Mouse (Mus musculus) kidney, adult 2 months (tissue): ENCODE data around the gene Tmem240. TPM values are rescaled to one million over a fixed set of nuclear protein-coding genes. Genes with fewer than 3 reads are reported as not detected.

ENCODE experiments used
- DNase-seq: peaks from one replicate; pipeline ENCODE4 v3.0.0; 2021
- H3K27ac ChIP-seq: fragments of 200-500 bp; 2 replicates; pipeline ENCODE4 v1.5.1; 2012; ENCODE audit warnings: low read depth, low read length, control low read depth, inconsistent platforms; ENCODE audit not compliant: insufficient read depth
- H3K27me3 ChIP-seq: fragments of 200-500 bp; replicated peaks from 2 replicates; pipeline ENCODE4 v1.6.1; 2012; ENCODE audit warnings: mild to moderate bottlenecking, moderate library complexity, low read length, inconsistent platforms; ENCODE audit not compliant: control insufficient read depth, insufficient read depth
- H3K36me3 ChIP-seq: fragments of 200-500 bp; 2 replicates; pipeline ENCODE4 v1.6.1; 2012; ENCODE audit warnings: mild to moderate bottlenecking, moderate library complexity, low read length, inconsistent platforms; ENCODE audit not compliant: control insufficient read depth, insufficient read depth
- H3K4me1 ChIP-seq: fragments of 200-500 bp; 2 replicates; pipeline ENCODE4 v1.6.1; 2011; ENCODE audit warnings: low read length; ENCODE audit not compliant: control insufficient read depth, insufficient read depth
- H3K4me3 ChIP-seq: fragments of 200-500 bp; 2 replicates; pipeline ENCODE4 v1.5.1; 2011; ENCODE audit warnings: mild to moderate bottlenecking, low read depth, low read length, control low read depth; ENCODE audit not compliant: insufficient read depth
- CTCF ChIP-seq: fragments of 200-500 bp; conservative IDR thresholded peaks from 2 replicates; pipeline ENCODE4 v1.5.1; 2011; ENCODE audit warnings: low read depth, mild to moderate bottlenecking, control low read depth, low read length, moderate library complexity, mixed read lengths; ENCODE audit not compliant: insufficient read depth, insufficient read length
- POLR2A ChIP-seq: fragments of 200-500 bp; IDR thresholded peaks from one replicate; pipeline ENCODE4 v1.6.1; 2011; ENCODE audit warnings: low read depth, low read length, control low read depth
- WGBS: fragments of 180-500 bp; shearing (Covaris S2); methylation state at CpG from one replicate; pipeline ENCODE4 v1.1.7; 2018; 5-methylcytosine and 5-hydroxymethylcytosine counted together
- polyA plus RNA-seq: library from polyadenylated mRNA; depleted of rRNA; stranded (reverse); fragments of >200 nt; gene quantifications from 2 replicates; pipeline ENCODE4 v1.2.3, GENCODE M21; 2012; rRNA removed

Gene Tmem240
- polyA plus RNA-seq, 1 experiment = 0.67 TPM

GRCm38 (mm10) chr4:155790021-155790489 lies 55.5 kb downstream of the Tmem240 start, which contains the start of gene Ankrd65:
Ankrd65 (plus strand) TSS chr4:155790439.
- peak within 1 kb of the TSS; percentile 36; the same call in 1 of the 2 replicates for H3K4me3 ChIP-seq
- no peaks in the 10 kb centered on the region for H3K36me3 ChIP-seq
- 69% methylated on average over 3 of the region's 3 CpGs for WGBS
- H3K27me3 ChIP-seq = no peaks in the 10 kb centered on the region
- peaks cover 12% of the 10 kb centered on the region; the same call in 1 of the 2 replicates for H3K4me1 ChIP-seq
- TF ChIP-seq CTCF = no peak
- no peak for TF ChIP-seq POLR2A
- peak within 1 kb of the TSS; percentile 79 for H3K27ac ChIP-seq
- no peak for DNase-seq

Other genes with a start within 250 kb of the Tmem240 start
- 399 and 462 TPM in 2 replicates for gene Gnb1, start 243.4 kb upstream of the Tmem240 start, polyA plus RNA-seq
- 141 and 153 TPM in 2 replicates for gene Nadk, start 172.4 kb upstream of the Tmem240 start, polyA plus RNA-seq
- 7.5 and 7.9 TPM in 2 replicates for gene Slc35e2, start 133.4 kb upstream of the Tmem240 start, polyA plus RNA-seq
- 19.2 and 24.8 TPM in 2 replicates for gene Cdk11b, start 109.9 kb upstream of the Tmem240 start, polyA plus RNA-seq
- not detected in 2 replicates for gene Gm10563, start 89.4 kb upstream of the Tmem240 start, polyA plus RNA-seq
- gene Mmp23, start 81.4 kb upstream of the Tmem240 start, polyA plus RNA-seq = 22.4 and 28.0 TPM in 2 replicates
- gene Mib2, start 65.6 kb upstream of the Tmem240 start, polyA plus RNA-seq = 57.7 and 72.6 TPM in 2 replicates
- 9.8 and 10.6 TPM in 2 replicates for gene Fndc10, start 40.5 kb upstream of the Tmem240 start, polyA plus RNA-seq
- gene Ssu72, start 30.0 kb upstream of the Tmem240 start, polyA plus RNA-seq = 81.9 and 101 TPM in 2 replicates
- gene Atad3a, start 26.3 kb downstream of the Tmem240 start, polyA plus RNA-seq = 130 and 145 TPM in 2 replicates
- gene Vwa1, start 39.9 kb downstream of the Tmem240 start, polyA plus RNA-seq = 21.8 and 27.2 TPM in 2 replicates
- gene Tmem88b, start 51.1 kb downstream of the Tmem240 start, polyA plus RNA-seq = 1.8 and 2.4 TPM in 2 replicates
- 2.8 and 3.2 TPM in 2 replicates for gene Ankrd65, start 55.6 kb downstream of the Tmem240 start, polyA plus RNA-seq
- 83.1 and 91.1 TPM in 2 replicates for gene Mrpl20, start 68.1 kb downstream of the Tmem240 start, polyA plus RNA-seq
- gene Ccnl2, start 77.7 kb downstream of the Tmem240 start, polyA plus RNA-seq = 54.1 and 56.8 TPM in 2 replicates
- gene Aurkaip1, start 96.5 kb downstream of the Tmem240 start, polyA plus RNA-seq = 164 and 195 TPM in 2 replicates
- 98.0 and 115 TPM in 2 replicates for gene Mxra8, start 104.9 kb downstream of the Tmem240 start, polyA plus RNA-seq
- 123 and 174 TPM in 2 replicates for gene Dvl1, start 112.6 kb downstream of the Tmem240 start, polyA plus RNA-seq
- gene Tas1r3, start 128.6 kb downstream of the Tmem240 start, polyA plus RNA-seq = 0.64 and 0.72 TPM in 2 replicates
- gene Cptp, start 134.6 kb downstream of the Tmem240 start, polyA plus RNA-seq = 46.2 and 53.1 TPM in 2 replicates
- 26.0 and 28.9 TPM in 2 replicates for gene Ints11, start 134.7 kb downstream of the Tmem240 start, polyA plus RNA-seq
- gene Pusl1, start 157.0 kb downstream of the Tmem240 start, polyA plus RNA-seq = 27.3 and 34.1 TPM in 2 replicates
- 14.6 and 18.3 TPM in 2 replicates for gene Acap3, start 157.0 kb downstream of the Tmem240 start, polyA plus RNA-seq
- gene Ube2j2, start 209.0 kb downstream of the Tmem240 start, polyA plus RNA-seq = 47.3 and 48.0 TPM in 2 replicates
- 104 and 107 TPM in 2 replicates for gene C1qtnf12, start 227.5 kb downstream of the Tmem240 start, polyA plus RNA-seq